15 mouse cellular contexts compared by ENCODE assay signal in genomic region chr17:90837022-90837414, GRCm38 (mm10).
DNase-seq lines count a peak whose midpoint lies in the region; ATAC-seq and TF ChIP-seq lines count a peak whose summit lies in the region.
"Had no signal": no experiment of that assay in that cellular context is flagged by ENCODE, and none has a peak within 500 bp of the region (broad histone marks: within the 10 kb centered on the region; RNA-seq: fewer than 3 reads in every experiment).

No protein-coding gene starts in this region.

- DNase-seq in cerebellum, adult 2 months, result no peak
- DNase-seq in cerebellum, adult 9-11 months, result no peak
- peak; percentile 11 for DNase-seq in R1 (ENCODE audit: low read depth, low spot score)
- peak; percentile 18 for DNase-seq in hindbrain, embryonic 11.5 days (ENCODE audit: low spot score)
- no peak for DNase-seq in layer of hippocampus, postnatal 36 days
- no peak for DNase-seq in left cerebral cortex, postnatal 25 days (ENCODE audit: low spot score in 2 of 2)
- DNase-seq: right cerebral cortex, adult 18-20 months had no signal

- no peak overlapping the region for H3K4me3 ChIP-seq in cerebellum, adult 2 months (replicated peaks; ENCODE audit: insufficient read depth, low read depth, low read length)
- no peak overlapping the region for H3K4me3 ChIP-seq in hindbrain, embryonic 11.5 days (ENCODE audit: low read depth, low read length)
- no peak overlapping the region for H3K4me3 ChIP-seq in midbrain, embryonic 16.5 days (ENCODE audit: low read depth, low read length)
- H3K4me3 ChIP-seq: embryonic facial prominence, embryonic 12.5 days; heart, embryonic 10.5 days; limb, embryonic 15.5 days; lung, embryonic 15.5 days; stomach, embryonic 15.5 days had no signal

- no peaks in the 10 kb centered on the region for H3K27me3 ChIP-seq in cerebellum, adult 2 months (ENCODE audit: control insufficient read depth, insufficient read depth, low read length)
- H3K27me3 ChIP-seq in hindbrain, embryonic 11.5 days (ENCODE audit: control insufficient read depth, insufficient read depth, low read length), result no peaks in the 10 kb centered on the region
- no peaks in the 10 kb centered on the region for H3K27me3 ChIP-seq in midbrain, embryonic 16.5 days (ENCODE audit: control insufficient read depth, insufficient read depth, low read depth, low read length)
- H3K27me3 ChIP-seq: embryonic facial prominence, embryonic 12.5 days; limb, embryonic 15.5 days; lung, embryonic 15.5 days; stomach, embryonic 15.5 days had no signal

- no peak for TF ChIP-seq CTCF in cerebellum, adult 2 months (IDR thresholded peaks at IDR 0.05; ENCODE audit: borderline replicate concordance, insufficient read depth, low read depth, low read length)

- peak; percentile 82 for ATAC-seq in hindbrain, embryonic 11.5 days (ENCODE audit: low FRiP score)
- ATAC-seq in midbrain, embryonic 16.5 days, result peak; percentile 82
- ATAC-seq in megakaryocyte-erythroid progenitor cell, adult 5-6 weeks (replicated peaks; ENCODE audit: low FRiP score, low TSS enrichment, poor library complexity, severe bottlenecking), result no peak
- ATAC-seq: activated CD4-positive, CD25-positive, alpha-beta regulatory T cell, adult 4 months had no signal

- peak overlapping the region; percentile 47; the same call in 1 of the 2 replicates for H3K27ac ChIP-seq in cerebellum, adult 2 months (ENCODE audit: insufficient read depth, low read length)
- H3K27ac ChIP-seq in hindbrain, embryonic 11.5 days (ENCODE audit: low read depth, low read length), result no peak overlapping the region
- H3K27ac ChIP-seq in midbrain, embryonic 16.5 days (ENCODE audit: low read length), result peak overlapping the region; percentile 66
- H3K27ac ChIP-seq: embryonic facial prominence, embryonic 12.5 days; heart, embryonic 10.5 days; limb, embryonic 15.5 days; lung, embryonic 15.5 days; stomach, embryonic 15.5 days had no signal

- no peaks in the 10 kb centered on the region; the same call in 1 of the 2 replicates for H3K4me1 ChIP-seq in cerebellum, adult 2 months (ENCODE audit: control insufficient read depth, insufficient read depth, low read length)
- no peaks in the 10 kb centered on the region for H3K4me1 ChIP-seq in hindbrain, embryonic 11.5 days (replicated peaks; ENCODE audit: control insufficient read depth, insufficient read depth, low read length)
- peaks cover 14% of the 10 kb centered on the region for H3K4me1 ChIP-seq in midbrain, embryonic 16.5 days (ENCODE audit: control insufficient read depth, insufficient read depth, low read length)
- H3K4me1 ChIP-seq: embryonic facial prominence, embryonic 12.5 days; heart, embryonic 10.5 days; limb, embryonic 15.5 days; lung, embryonic 15.5 days; stomach, embryonic 15.5 days had no signal

- no peak for TF ChIP-seq POLR2A in cerebellum, adult 2 months (IDR thresholded peaks at IDR 0.05; ENCODE audit: borderline replicate concordance, insufficient read depth, low read length)

- intact Hi-C loops in left cerebral cortex, postnatal 25 days (cut with DNase I), result no loop called here

- no peaks in the 10 kb centered on the region for H3K36me3 ChIP-seq in hindbrain, embryonic 11.5 days (ENCODE audit: control insufficient read depth, insufficient read depth, low read length)
- no peaks in the 10 kb centered on the region for H3K36me3 ChIP-seq in midbrain, embryonic 16.5 days (ENCODE audit: control insufficient read depth, insufficient read depth, low read length)
- H3K36me3 ChIP-seq: embryonic facial prominence, embryonic 12.5 days; heart, embryonic 10.5 days; limb, embryonic 15.5 days; lung, embryonic 15.5 days; stomach, embryonic 15.5 days had no signal

- no peak overlapping the region for H3K9ac ChIP-seq in hindbrain, embryonic 11.5 days (ENCODE audit: low read depth, low read length)
- H3K9ac ChIP-seq in midbrain, embryonic 16.5 days (ENCODE audit: low read depth, low read length), result no peak overlapping the region
- H3K9ac ChIP-seq: embryonic facial prominence, embryonic 12.5 days; limb, embryonic 15.5 days; lung, embryonic 15.5 days; stomach, embryonic 15.5 days had no signal

- H3K9me3 ChIP-seq in hindbrain, embryonic 11.5 days (ENCODE audit: control insufficient read depth, low read length), result no peaks in the 10 kb centered on the region
- H3K9me3 ChIP-seq in midbrain, embryonic 16.5 days (replicated peaks; ENCODE audit: control insufficient read depth, low read length, poor library complexity, severe bottlenecking), result no peaks in the 10 kb centered on the region
- H3K9me3 ChIP-seq: embryonic facial prominence, embryonic 12.5 days; heart, embryonic 10.5 days; limb, embryonic 15.5 days; lung, embryonic 15.5 days; stomach, embryonic 15.5 days had no signal

- H3K4me2 ChIP-seq in hindbrain, embryonic 11.5 days (replicated peaks; ENCODE audit: low read depth, low read length), result no peak overlapping the region
- H3K4me2 ChIP-seq in midbrain, embryonic 16.5 days (ENCODE audit: low read length), result no peak overlapping the region
- H3K4me2 ChIP-seq: embryonic facial prominence, embryonic 12.5 days; limb, embryonic 15.5 days; lung, embryonic 15.5 days; stomach, embryonic 15.5 days had no signal

Comparison
In these comparisons a context has a peak if more than half of its experiments do, and no peak if none do; other contexts are left out.
1. DNase-seq: peak in R1 (single experiment) and hindbrain, embryonic 11.5 days (single experiment); none in cerebellum, adult 2 months (0 of 2), cerebellum, adult 9-11 months (single experiment), layer of hippocampus, postnatal 36 days (0 of 2) and left cerebral cortex, postnatal 25 days (0 of 2).